Mouse (Mus musculus) right cerebral cortex, postnatal 10 days (tissue): ENCODE data around the gene Cd59b.
"Not testable (repeated sequence)": the region's sequence is repeated elsewhere in the genome, so short reads cannot be mapped to it uniquely, and the experiment has no call there.

Experiments
- DNase-seq, 2 experiments: peaks; one replicate each; pipeline ENCODE4 v3.0.0; 2021; ENCODE audit warnings: low spot score in 2 of 2

Cd59b gene

DNA sequence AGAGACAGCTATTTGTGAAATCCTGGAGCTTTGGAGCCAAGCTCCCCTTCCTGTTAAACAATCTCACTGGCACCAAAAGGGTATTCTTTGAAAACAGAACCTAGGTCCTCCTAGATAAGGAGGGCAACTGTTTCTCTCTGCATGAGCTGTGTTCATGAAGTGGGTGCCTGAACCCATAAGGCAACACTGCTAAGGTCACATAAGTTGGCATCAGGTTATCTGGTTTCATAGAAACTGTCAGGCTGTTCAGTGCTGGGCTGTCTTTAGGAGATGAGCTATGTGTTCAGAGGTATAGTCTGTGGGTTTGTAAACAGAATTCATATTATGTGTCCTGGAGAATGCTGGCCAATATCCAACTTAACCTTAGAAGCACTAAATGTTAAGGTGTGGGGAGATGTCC, 47.5 kb downstream of the Cd59b start:
- DNase-seq: not testable (repeated sequence)

DNA sequence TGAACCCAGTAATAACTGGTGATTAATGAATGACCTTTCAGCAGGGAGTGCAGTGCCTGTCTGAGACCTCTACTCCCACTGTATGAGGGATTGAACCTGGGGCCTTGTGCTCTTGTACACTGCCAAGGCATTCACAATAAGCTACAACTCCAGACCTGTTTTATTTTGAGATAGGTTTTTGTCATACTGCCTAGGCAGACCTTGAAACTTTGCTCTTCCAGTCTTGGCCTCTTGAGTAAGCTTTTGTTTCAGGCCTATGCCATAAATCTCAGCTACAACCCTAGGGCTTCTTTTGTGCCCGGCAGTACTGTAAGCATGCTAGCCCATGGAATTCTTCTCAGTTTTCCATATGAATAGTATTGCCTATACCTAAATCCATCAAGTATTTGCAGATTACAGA, 49.4 kb downstream of the Cd59b start:
- DNase-seq: no peak

DNA sequence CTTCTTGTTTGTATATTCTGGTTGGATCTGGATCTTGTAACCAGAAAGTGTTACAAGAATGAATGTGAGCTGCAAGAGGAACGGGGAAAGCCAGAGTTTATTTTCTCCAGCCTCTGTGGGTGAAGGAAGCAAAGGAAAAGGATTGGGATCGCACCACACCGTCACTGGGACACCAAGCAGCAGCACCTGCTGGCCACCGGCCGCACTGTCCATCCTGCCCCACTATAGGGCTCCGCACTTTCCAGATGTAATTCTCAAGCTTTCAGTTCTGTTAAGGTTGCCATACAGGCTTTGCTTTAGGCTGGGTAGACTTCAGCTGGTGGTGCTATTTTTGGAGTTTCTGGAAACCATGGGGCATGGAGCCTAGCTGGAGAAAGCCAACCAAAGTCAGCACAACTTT, 50.7 kb downstream of the Cd59b start:
- DNase-seq: no peak

DNA sequence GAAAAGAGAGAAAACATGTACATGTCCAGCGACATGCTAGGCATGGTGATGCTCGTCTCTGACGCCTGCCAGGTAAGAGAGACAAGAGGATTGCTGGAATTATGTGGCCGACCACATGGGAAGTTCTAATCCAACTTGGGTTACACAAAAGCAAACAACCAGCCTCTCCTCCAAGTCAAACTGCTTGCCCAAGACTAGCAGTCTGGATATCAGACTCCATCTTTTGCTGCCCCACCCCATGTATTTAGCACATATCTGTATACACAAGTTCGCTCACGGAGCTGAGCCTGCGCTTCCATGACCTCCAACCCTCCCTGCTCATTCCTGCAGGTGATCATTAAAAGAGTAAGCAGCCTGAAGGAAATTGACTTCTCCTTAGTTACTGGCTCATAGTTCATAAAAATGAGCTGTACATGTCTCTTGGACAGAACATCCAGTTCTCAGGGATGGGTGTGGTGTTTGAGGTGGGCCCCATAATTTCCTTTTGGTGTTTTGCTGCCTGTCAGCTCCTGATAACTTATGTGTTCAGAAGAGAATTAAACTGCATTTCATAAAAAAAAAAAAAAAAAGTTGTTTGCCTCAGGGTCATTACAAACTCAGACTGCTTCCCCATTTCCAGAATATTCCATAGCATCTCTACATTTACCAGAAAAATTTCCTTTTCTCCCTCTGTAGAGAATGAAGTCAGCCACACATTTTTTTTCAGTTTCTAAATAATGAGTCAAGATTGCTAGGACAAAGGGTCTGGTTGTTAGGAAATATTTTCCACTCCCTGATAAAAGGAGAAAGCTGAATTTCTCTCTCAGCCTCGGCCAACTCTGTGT, 52.2 kb downstream of the Cd59b start:
- no peak for DNase-seq

DNA sequence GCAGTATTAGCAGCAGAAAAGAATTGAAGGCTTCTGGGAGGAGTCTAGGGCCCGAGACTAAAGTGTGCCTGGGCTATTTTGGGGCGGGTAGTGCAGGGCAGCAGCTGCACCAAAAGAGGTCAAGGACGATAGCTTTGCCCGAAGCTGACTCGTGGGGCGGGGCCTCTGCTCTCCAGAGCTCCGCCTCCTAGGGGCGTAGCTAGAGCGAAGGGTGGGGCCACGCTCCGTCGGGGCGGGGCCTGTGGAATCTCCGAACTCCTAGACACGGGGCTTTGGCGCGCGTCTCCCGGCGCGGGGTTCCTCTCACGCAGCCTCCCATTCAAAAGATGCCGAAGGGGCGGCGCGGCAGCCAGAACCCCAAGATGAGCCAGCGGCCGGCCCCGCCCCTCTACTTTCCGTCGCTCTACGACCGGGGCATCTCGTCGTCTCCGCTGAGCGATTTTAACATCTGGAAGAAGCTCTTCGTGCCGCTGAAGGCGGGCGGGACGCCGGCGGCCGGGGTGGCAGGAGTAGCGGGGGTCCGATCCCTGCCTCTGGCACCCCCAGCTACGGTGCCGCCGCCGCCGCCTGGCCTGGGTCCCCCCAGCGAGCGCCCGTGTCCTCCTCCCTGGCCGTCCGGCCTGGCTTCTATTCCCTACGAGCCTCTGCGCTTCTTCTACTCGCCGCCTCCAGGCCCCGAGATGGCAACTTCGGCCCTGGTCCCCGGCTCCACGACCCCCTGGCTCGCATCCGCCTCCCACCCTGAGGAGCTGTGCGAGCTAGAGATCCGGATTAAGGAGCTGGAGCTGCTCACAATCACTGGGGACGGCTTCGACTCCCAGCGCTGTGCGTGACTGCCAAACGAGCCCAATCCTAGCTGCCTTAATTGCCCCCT, 53.1 kb downstream of the Cd59b start, which contains the start of gene A930018P22Rik:
TSS of gene A930018P22Rik (plus strand) at position 265 of the 874 bp plus-strand sequence.
- DNase-seq: peak; percentile 90 to 91

DNA sequence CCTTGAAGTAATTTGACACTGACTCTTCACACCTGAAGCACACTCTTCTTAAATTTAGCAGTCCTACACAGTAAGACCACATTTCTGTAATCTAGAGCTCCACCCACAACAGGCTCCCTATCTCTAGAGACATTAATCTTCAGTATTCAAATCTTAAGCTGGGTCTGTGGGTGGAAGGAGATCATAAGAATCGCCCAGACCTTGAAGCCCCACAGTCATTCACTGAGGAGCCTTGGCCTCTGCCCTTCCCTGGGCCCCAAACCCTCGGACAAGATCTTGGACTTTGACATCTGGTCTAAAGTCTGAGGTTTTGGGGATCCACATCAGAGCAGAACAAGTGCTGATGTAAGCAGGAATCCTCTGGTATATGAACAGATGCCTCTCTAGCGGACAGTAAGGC, 53.9 kb downstream of the Cd59b start:
- no peak for DNase-seq

DNA sequence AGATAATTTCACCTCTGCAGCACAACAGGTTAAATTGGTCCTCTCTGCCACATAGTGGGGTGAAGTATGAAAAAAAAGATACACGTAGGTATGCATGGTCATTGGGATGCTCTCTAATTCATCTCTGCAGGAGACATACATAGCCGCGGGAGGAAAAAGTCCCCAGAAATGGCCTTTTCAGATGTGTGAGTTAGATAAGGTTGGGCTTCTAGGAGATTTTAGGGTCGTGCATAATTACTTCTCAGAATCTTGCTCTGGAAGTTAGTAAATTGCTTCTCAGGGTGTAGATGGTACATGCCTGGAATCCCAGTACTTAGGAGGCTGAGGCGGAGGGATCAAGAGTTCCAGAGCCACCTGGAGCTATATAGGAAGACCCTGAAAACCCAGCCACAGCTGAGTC, 54.4 kb downstream of the Cd59b start:
- no peak for DNase-seq

DNA sequence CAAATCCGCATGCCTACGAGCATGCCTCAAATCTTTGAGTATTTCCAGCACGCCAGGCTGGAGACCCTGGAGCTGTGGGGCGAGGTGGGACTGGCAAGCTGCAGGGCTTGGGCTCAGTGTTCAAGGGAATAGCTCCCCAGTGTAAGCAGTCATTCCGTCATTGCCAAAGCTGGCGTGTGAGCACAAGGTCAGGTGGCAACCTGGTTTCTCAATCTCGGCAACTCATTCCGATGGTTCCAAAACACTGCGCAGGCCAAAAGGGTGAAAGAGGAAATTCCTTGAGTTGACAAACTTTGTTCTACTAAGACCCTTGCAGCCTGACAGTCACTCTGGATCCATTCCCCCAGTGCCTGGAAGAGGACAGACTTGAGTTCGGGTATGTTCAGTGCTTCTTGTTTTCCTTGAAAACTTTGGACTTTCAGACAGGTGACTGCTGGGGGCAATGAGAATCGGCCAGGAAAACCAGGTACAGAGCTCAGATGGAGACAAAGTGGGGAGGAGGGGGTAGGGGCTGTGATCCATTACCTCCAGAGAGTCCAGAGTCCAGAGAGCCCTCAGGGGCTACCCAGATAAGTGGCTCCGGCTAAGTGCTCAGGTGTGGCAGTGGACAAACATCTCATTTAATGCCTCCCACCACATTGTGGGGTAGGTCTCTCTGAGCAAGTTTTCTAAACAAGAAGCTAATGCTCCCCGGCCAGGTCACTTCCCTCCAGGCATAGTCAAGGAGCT, 59.3 kb downstream of the Cd59b start:
- DNase-seq: no peak

DNA sequence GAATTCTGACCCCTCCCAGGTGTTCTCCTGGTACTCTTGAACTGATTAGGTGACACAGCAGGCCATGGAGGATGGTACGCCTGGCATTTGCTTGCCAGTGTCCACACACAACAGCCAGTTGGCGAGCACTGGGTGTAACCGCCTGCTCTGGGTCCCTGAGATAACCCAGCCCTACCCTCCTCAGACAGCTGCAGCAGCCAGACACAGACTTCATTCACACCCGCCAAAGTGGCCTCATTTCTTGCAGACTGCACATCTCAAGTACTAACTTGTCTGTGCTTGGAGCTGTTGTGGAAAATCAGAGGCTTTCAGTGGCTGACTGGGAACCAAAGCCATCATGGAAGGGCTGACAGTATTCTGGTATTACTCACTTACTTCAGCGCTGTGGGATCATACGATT, 60.5 kb downstream of the Cd59b start:
- DNase-seq: peak in 1 of 2 experiments; percentile 46

DNA sequence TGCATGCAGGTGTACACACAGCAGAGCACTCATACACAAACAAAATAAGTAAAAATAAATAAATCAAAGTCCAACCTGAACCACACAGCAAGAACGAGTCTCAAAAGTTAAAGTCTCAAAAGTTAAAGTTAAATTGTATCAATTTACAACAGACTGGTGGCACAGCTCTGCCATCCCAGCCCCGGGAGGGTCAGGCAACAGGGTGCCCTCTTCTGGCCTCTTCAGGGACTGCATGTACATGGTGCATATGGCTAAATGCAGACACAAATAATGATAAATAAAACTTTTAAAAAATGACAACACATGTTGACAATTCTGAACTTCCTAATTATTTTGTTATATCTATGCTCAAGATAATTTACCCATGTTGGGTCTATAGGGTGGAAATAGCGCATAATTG, 61.3 kb downstream of the Cd59b start:
- DNase-seq: no peak

DNA sequence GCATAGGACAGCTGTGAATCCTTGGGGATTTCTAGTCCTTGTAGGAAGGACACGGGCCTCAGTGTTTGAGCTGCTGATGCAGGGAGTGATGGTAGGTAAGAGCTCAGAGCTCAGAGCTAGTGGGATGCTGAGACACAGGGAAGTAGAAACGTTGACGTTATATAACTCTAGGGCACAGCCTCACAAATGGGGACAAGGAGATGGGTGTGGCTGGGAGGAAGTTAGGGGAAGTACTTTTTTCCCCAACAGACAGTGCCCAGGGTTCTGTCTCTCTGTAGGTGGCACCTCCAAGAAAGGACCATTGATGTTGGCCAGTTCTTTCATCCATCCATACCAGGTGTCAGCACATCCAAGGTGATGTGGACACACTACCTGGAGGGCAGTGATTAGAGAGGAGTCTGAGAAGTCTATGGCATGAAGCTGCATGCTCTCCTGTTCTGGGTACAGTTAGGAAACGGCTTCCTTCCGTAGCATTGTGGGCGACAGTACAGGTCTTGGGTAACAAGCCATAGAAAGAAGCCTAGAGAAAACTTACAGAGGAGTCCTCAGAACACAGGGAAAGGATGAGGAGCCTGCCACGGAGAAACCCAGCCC, 62.7 kb downstream of the Cd59b start:
- no peak for DNase-seq

DNA sequence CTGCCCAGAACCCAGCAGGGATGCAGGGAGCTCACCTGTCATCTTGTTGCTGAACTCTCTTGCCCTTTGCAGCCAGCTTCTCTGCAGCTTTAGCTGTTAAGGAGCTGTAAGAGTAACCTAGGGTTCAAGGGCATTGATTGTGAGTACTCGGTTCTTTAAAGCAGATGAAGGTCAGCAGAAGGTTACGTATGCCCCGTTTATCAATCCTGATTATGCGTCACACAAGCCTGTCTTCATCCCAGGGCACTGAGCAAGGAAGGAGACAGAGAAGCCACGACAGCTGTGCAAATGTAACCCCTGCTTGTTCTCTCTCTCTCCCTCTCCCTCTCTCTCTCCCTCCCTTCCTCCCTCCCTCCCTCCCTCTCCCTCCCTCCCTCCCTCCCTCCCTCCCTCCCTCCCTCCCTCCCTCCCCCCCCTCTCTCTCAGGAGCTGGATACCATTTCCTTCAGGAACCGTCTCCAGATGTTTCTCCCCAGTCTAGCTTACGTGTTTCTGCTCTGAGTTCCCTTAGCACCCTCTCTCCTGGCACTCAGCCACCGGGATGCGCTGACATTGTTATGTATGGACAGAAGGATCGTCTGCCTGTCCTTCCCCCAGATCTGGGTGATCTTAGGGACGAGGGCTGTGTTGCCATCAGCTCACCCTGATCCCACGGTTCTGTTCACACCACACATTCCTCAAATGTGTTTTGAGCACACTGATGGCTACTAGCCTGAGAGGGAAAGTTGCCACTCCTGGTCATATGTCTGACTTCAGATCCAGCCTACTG, 63.6 kb downstream of the Cd59b start:
- DNase-seq: no peak

DNA sequence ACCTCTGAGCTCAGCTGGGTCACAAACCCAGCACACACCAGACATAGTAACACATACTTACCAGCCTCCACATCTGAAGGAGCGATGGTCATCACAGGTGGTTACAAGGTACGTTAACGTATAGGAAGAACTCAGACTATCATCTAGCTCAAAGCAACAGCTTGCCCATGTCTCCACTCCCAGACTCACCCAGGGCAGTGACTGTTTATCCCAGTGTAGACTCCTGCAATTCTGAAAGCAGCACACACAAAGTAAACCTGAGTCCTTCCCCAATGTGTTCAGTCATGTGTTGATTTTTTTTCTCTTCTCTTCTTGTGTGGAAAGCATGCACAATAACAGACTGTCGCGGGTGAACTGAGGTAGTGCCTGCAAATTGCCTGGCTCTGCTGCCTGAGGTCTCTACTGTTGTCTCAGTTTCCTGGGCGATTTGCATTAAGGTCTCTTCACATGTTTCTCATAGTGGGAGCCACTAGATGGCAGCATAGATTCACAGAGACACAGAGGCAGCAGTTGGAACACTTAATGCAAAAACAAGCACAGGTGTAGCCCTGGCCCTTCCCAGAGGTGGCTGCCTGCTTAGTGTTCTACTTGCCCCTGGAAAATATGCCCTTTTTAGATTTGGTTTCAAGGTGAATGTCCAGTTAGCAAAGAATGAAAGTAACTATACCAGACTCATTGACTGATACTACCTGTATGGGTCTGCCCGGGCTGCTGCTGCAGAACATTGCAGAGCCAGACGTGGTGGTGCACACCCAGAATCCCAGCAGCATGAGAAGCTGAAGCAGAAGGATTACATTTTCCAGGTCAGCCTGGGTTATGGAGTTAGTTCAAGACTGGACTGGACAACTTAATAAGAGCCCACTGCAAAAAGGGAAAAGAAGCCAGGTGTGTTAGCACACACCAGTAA, 64.8 kb downstream of the Cd59b start:
- DNase-seq: peak; percentile 76 to 79

DNA sequence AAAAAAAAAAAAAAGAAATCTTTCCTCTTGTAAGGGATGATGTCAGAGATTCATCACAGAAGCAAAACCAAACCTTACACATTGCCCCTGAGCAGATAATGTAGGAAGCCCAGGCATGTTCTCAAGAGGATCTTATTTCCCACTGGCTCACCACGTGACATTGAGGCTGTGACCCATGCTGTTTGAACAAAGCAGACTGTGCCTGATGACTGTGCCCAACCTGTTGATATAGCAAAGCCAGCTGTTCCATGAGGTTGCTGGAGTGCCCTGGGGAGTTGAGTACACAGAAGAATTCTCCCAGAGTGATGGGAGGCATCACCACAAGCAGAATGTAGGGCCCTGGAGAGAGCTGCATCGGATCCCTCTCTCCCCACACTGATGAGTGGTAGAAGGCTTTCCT, 66.3 kb downstream of the Cd59b start:
- no peak for DNase-seq
